In the genomic region with DNA sequence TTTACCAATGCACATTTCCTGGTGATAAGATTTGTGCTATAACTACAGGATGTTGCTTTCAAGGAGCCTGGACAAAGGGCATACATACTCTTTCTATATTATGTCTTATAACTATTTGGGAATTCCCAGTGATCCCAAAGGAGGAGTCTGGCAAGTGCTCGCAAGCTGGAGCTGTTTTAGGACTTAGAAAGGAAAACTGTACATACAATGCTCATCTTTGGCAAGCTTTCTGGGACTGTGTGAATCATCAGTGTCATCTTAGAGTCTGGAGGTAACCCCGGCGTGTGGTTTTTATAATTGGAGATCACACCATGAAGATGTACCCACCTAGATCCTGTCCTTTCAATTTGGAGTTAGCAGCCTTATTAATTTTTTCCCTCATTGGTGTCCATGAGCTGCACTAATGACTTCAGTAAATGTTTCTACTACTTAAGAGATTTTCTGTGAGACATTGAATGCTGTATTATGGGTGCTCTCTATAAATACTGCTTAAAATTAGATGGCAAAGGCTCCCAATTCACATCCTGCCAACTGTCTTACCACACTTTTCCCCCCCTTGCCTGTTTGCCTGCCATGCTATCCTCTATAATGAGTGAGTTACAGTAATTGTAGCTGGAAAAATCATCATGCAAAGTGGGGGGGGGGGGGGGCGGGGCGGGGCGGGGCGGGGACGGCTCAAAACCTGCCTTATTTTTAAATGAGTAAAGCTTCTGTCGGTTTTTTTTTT, we compare ENCODE assay signal across 8 mouse cellular contexts.
DNase-seq lines count a peak whose midpoint lies in the region; ATAC-seq lines count a peak whose summit lies in the region.

No protein-coding gene starts in this region.

- ATAC-seq in frontal cortex, adult (ENCODE audit: low TSS enrichment) = peak; percentile 47
- ATAC-seq in forebrain, embryonic 16.5 days = peak; percentile 82
- no peak for ATAC-seq in liver, embryonic 16.5 days (ENCODE audit: low read depth)

- no peak overlapping the region for H3K27ac ChIP-seq in forebrain, embryonic 16.5 days (ENCODE audit: low read length)
- H3K27ac ChIP-seq in liver, embryonic 16.5 days (ENCODE audit: low read length) = no peak overlapping the region

- peak overlapping the region; percentile 35 for H3K4me3 ChIP-seq in forebrain, embryonic 16.5 days (replicated peaks; ENCODE audit: low read length)
- H3K4me3 ChIP-seq in liver, embryonic 16.5 days (ENCODE audit: low read depth, low read length) = peak overlapping the region; percentile 59

- H3K27me3 ChIP-seq in forebrain, embryonic 16.5 days (replicated peaks; ENCODE audit: control insufficient read depth, insufficient read depth, low read length) = peaks cover 10% of the 10 kb centered on the region; the same call in 1 of the 2 replicates
- H3K27me3 ChIP-seq in liver, embryonic 16.5 days (ENCODE audit: control insufficient read depth, insufficient read depth, low read depth, low read length) = no peaks in the 10 kb centered on the region

- peak overlapping the region; percentile 58 for H3K4me2 ChIP-seq in forebrain, embryonic 16.5 days (ENCODE audit: low read length)
- peak overlapping the region; percentile 77 for H3K4me2 ChIP-seq in liver, embryonic 16.5 days (ENCODE audit: low read depth, low read length)

- DNase-seq in frontal cortex, postnatal 10 days (ENCODE audit: low spot score in 2 of 2) = no peak
- peak; percentile 15 for DNase-seq in 416B (ENCODE audit: low read depth)
- no peak for DNase-seq in thymus, postnatal 10 days (ENCODE audit: low spot score in 2 of 2)
- DNase-seq in cerebellum, postnatal 25 days = no peak
- no peak for DNase-seq in urinary bladder, postnatal 4 days (ENCODE audit: low spot score in 2 of 2)

- 16% methylated on average over 9 of the region's 9 CpGs for WGBS in forebrain, embryonic 16.5 days
- whole genome bisulfite sequencing in liver, embryonic 16.5 days (ENCODE audit: insufficient replicate concordance) = 22% methylated on average over 9 of the region's 9 CpGs

- no peaks in the 10 kb centered on the region for H3K9me3 ChIP-seq in forebrain, embryonic 16.5 days (ENCODE audit: control insufficient read depth, low read length)
- no peaks in the 10 kb centered on the region for H3K9me3 ChIP-seq in liver, embryonic 16.5 days (replicated peaks; ENCODE audit: control insufficient read depth, low read length)

- peak overlapping the region; percentile 42 for H3K9ac ChIP-seq in forebrain, embryonic 16.5 days (replicated peaks; ENCODE audit: low read depth, low read length)
- peak overlapping the region; percentile 58; the same call in 1 of the 2 replicates for H3K9ac ChIP-seq in liver, embryonic 16.5 days (ENCODE audit: low read depth, low read length)

- H3K4me1 ChIP-seq in forebrain, embryonic 16.5 days (replicated peaks; ENCODE audit: control insufficient read depth, insufficient read depth, low read length) = peaks cover 15% of the 10 kb centered on the region
- peaks cover 8% of the 10 kb centered on the region; the same call in 1 of the 2 replicates for H3K4me1 ChIP-seq in liver, embryonic 16.5 days (ENCODE audit: control insufficient read depth, low read depth, low read length)

- no peaks in the 10 kb centered on the region for H3K36me3 ChIP-seq in forebrain, embryonic 16.5 days (ENCODE audit: control insufficient read depth, insufficient read depth)
- no peaks in the 10 kb centered on the region for H3K36me3 ChIP-seq in liver, embryonic 16.5 days (ENCODE audit: control insufficient read depth, insufficient read depth)
